Mouse (Mus musculus) intestine, embryonic 15.5 days (tissue): ENCODE data around the gene Thap2. TPM values are rescaled to one million over a fixed set of nuclear protein-coding genes. Genes with fewer than 3 reads are reported as not detected.
A peak's percentile ranks its signal among the peaks of the same experiment; 100 is the strongest.

Source experiments
- ATAC-seq: fragments of 200-750 bp; cut with Nextera tagmentation; 2 replicates; pipeline ENCODE4 v1.8.0; 2017; ENCODE audit warnings: moderate TSS enrichment, moderate library complexity
- H3K27ac ChIP-seq: fragments of 300-500 bp; sonication (generic); 2 replicates; pipeline ENCODE4 v1.5.1; 2015; ENCODE audit warnings: mild to moderate bottlenecking, inconsistent platforms
- H3K27me3 ChIP-seq: fragments of 300-500 bp; sonication (generic); replicated peaks from 2 replicates; pipeline ENCODE4 v1.6.1; 2015; ENCODE audit warnings: inconsistent platforms
- H3K36me3 ChIP-seq: fragments of 300-500 bp; sonication (generic); 2 replicates; pipeline ENCODE4 v1.6.1; 2015; ENCODE audit warnings: inconsistent platforms
- H3K4me1 ChIP-seq: fragments of 300-500 bp; sonication (generic); replicated peaks from 2 replicates; pipeline ENCODE4 v1.6.1; 2015; ENCODE audit warnings: inconsistent platforms
- H3K4me2 ChIP-seq: fragments of 300-500 bp; sonication (generic); replicated peaks from 2 replicates; pipeline ENCODE4 v1.6.1; 2015; ENCODE audit warnings: mild to moderate bottlenecking, inconsistent platforms
- H3K4me3 ChIP-seq: fragments of 300-500 bp; sonication (generic); replicated peaks from 2 replicates; pipeline ENCODE4 v1.5.1; 2015; ENCODE audit warnings: inconsistent platforms
- H3K9ac ChIP-seq: fragments of 300-500 bp; sonication (generic); 2 replicates; pipeline ENCODE4 v1.6.1; 2015; ENCODE audit warnings: inconsistent platforms
- H3K9me3 ChIP-seq: fragments of 300-500 bp; sonication (generic); 2 replicates; pipeline ENCODE4 v1.6.1; 2016; ENCODE audit warnings: inconsistent platforms
- WGBS: fragments of 180-500 bp; shearing (Covaris S2); methylation state at CpG from one replicate; pipeline ENCODE4 v1.1.7; 2015; 5-methylcytosine and 5-hydroxymethylcytosine counted together
- polyA plus RNA-seq: library from polyadenylated mRNA; unstranded; fragments of >200 nt; fragmentation: Nextera tagmentation; extraction: Ambion mirVana; gene quantifications from 2 replicates; pipeline ENCODE4 v1.2.1, GENCODE M21; 2015

The Thap2 gene
- polyA plus RNA-seq, 1 experiment from 2014 or later = 22.2 TPM

DNA sequence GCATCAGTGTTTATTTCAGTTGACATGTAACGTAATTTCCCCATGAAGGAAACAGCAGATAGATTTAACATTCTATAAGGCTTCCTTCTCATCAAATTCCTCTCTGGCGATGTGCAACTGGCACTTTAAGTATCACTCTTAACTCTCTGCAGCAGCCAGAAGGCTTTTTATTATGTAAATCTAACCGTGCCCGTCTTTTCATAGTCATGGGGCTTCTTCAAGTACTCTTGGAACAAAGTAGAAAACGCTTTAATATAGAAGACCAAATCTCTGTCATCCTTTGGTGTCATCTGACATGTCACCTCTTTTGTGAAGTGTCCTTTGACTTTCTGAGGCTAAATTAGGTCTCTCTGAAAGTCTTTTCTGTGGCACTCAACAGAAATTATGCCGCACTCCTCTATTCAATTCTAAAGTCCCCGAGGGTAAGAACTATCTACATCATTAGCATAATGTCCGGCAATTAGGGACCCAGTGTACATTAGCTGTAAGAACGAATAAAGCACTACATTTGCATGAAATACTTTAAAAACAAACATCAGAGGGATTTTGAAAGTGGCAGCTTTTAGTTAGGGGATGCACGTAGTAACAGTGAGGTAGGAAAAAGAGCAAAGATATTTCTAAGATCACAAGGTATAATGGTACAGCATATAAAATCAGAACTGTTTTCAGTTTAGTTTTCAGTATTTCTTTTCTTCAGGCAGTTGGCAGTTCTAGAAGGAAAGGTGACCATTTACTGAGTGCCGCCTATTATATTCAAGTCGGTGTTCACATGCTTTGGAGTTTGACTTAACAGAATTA lies 1.2 kb downstream of the Thap2 start:
- 43% methylated on average over 12 of the region's 12 CpGs for WGBS
- ATAC-seq = no peak
- peak overlapping the region; percentile 36; the same call in 1 of the 2 replicates for H3K9ac ChIP-seq

DNA sequence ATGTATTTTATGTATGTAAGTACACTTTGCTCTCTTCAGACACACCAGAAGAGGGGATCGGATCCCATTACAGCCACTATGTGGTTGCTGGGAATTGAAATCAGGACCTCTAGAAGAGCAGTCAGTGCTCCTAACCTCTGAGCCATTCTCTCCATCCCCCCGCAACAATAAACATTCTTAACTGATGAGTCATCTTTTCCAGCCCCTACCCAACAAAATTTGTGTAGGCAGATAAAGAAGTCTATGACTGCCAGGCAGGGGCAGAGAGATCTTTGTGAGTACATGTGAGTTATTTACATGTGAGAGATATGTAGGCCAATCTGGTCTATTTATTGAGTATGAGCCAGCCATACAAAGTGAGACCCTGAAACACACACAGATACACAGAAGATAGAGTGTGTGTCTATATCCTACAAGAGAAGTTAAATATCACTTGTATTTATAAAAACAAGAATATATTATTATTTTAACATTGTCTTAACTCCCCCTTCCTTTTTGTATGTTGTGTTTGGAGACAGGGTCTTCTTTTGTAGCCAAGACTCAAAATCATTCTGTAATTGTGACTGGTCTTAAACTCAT lies 2.6 kb downstream of the Thap2 start:
- no peaks in the 10 kb centered on the region for H3K9me3 ChIP-seq
- ATAC-seq = no peak
- H3K27me3 ChIP-seq = no peaks in the 10 kb centered on the region
- 64% methylated on average over 2 of the region's 2 CpGs for WGBS
- no peak overlapping the region for H3K4me3 ChIP-seq
- no peak overlapping the region for H3K9ac ChIP-seq
- H3K4me1 ChIP-seq = 0 out of 2 replicates have a peak, but pooled peaks cover 8% of the 10 kb centered on the region
- no peaks in the 10 kb centered on the region for H3K36me3 ChIP-seq
- no peak overlapping the region for H3K4me2 ChIP-seq
- no peak overlapping the region for H3K27ac ChIP-seq

More for the DNA sequence above, 1.2 kb downstream of the Thap2 start:
- no peaks in the 10 kb centered on the region for H3K36me3 ChIP-seq
- H3K4me1 ChIP-seq = 0 out of 2 replicates have a peak, but pooled peaks cover 10% of the 10 kb centered on the region
- H3K4me3 ChIP-seq = peak overlapping the region; percentile 92
- no peaks in the 10 kb centered on the region for H3K9me3 ChIP-seq
- H3K4me2 ChIP-seq = peak overlapping the region; percentile 65
- no peak overlapping the region for H3K27ac ChIP-seq
- no peaks in the 10 kb centered on the region for H3K27me3 ChIP-seq

DNA sequence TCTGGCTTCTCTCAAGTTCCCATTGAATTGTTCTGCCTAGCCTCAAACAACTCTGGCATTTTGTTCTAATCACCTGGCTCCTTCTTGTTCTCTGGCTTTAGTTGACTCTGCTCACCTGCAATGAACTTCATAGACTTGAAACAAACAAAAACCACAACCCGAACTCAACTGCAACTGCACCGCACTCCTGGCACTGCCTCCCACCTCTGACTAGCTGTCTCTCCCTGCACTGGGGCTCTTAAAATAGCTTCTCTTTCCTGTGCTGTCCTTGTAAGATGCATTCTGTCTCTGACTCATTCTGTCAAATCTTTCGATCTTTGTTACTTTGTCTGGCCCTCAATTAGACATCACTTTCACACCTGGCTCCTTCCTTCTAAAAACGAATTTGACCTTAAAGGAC lies 21.1 kb downstream of the Thap2 start:
- peak overlapping the region; percentile 51; the same call in 1 of the 2 replicates for H3K4me3 ChIP-seq
- no peaks in the 10 kb centered on the region for H3K36me3 ChIP-seq
- no peaks in the 10 kb centered on the region for H3K27me3 ChIP-seq
- H3K9ac ChIP-seq = no peak overlapping the region
- H3K27ac ChIP-seq = peak overlapping the region; percentile 94; the same call in 1 of the 2 replicates
- H3K9me3 ChIP-seq = no peaks in the 10 kb centered on the region
- no peaks in the 10 kb centered on the region for H3K4me1 ChIP-seq
- 83% methylated on average over 4 of the region's 4 CpGs for WGBS
- ATAC-seq = no peak
- H3K4me2 ChIP-seq = peak overlapping the region; percentile 70

DNA sequence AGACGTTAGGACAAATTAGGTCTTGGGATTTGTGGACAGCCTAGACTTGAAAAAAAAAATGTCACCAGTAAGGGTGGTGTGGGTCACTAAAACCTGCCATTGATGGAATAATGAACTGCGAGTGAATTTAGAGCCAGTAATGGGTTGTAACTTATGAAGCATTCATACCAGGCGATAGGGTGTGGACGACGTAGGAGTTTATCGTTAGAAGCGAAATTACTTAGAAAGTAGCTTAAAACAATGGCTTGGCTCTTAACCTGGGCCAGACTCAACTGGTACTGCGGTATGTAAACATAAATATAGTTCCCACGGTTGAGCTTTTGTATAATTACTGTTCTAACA lies 21.6 kb downstream of the Thap2 start:
- Histone ChIP-seq H3K4me3 (peak overlapping the region; percentile 51), H3K4me2 (peak overlapping the region; percentile 70), H3K27me3 (no peaks in the 10 kb centered on the region), H3K4me1 (no peaks in the 10 kb centered on the region), H3K36me3 (no peaks in the 10 kb centered on the region), H3K27ac (peak overlapping the region; percentile 94), H3K9me3 (no peaks in the 10 kb centered on the region), H3K9ac (peak overlapping the region; percentile 44; the same call in 1 of the 2 replicates)
- peak; percentile 18 for ATAC-seq
- 6% methylated on average over 9 of the region's 9 CpGs for WGBS

DNA sequence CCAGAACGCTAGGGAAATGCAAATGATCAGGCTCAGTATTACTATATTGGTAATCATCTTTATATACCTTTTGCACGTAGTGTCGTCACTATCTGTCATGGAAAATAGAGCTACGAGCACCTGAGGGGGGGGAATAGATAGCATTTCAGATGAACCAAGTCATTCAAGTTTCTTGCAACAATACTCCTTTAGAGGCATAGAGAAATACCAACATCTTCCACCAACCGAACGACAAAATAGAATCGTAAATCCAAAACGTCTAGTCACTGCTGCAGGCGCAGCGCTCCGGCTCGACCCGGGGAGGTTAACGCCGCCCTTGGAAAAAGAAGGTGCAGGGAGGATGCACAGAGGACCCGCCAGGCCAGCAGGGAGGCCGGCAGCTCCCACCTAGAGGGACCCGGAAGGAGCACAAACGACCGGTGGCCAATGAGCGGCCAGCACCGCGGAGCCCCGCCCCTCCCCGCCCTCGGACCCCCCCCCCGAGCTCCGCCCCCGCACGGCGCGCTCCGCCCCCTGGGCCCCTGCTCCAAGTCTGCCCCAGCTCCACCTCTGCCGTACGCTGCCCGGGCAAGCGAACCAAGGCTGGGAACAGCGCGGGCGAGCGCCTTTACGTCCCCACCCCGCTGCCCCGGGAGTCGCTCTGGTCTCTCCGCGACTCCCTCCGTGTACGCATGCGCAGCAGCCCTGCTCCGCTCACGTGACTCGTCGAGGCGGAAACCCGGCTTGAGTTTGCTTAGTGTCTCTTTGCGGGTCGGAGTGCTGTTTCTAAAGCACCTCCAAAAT lies 22.2 kb downstream of the Thap2 start, which contains the start of gene Tmem19:
Gene Tmem19 (minus strand): TSS at position 662 of the 783 bp plus-strand sequence.
- peak; percentile 99 for ATAC-seq
- Histone ChIP-seq H3K4me3 (peak within 1 kb of the TSS; percentile 51), H3K27ac (peak within 1 kb of the TSS; percentile 94), H3K4me2 (peak within 1 kb of the TSS; percentile 70), H3K9me3 (no peaks in the 10 kb centered on the region), H3K27me3 (no peaks in the 10 kb centered on the region), H3K9ac (peak within 1 kb of the TSS; percentile 44), H3K4me1 (no peaks in the 10 kb centered on the region), H3K36me3 (no peaks in the 10 kb centered on the region)
- WGBS = under 1% methylated on average over 49 of the region's 58 CpGs

DNA sequence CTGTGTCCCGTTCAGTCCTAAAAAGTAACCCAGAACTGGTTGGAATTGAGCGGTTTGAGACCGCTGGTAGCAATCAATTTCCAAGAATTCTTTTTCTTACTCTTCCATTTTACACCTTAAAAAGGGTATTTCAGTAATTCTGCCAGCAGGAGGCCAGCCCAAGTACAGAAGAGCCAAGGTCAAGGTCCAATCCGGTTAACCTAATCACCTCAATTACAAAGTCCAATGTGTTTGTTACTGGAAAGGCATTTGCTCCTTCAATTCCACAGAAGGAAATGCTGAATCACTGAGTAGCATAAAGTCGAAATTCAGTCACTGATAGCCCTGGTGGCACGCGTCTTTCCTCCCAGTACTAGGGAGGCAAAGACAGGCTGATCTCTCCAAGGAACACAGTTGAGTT lies 25.2 kb downstream of the Thap2 start:
- H3K9me3 ChIP-seq = no peaks in the 10 kb centered on the region
- H3K4me2 ChIP-seq = no peak overlapping the region
- WGBS = 81% methylated on average over 7 of the region's 7 CpGs
- no peaks in the 10 kb centered on the region for H3K27me3 ChIP-seq
- H3K4me1 ChIP-seq = no peaks in the 10 kb centered on the region
- H3K9ac ChIP-seq = no peak overlapping the region
- H3K36me3 ChIP-seq = no peaks in the 10 kb centered on the region
- no peak overlapping the region for H3K4me3 ChIP-seq
- no peak for ATAC-seq
- H3K27ac ChIP-seq = no peak overlapping the region

DNA sequence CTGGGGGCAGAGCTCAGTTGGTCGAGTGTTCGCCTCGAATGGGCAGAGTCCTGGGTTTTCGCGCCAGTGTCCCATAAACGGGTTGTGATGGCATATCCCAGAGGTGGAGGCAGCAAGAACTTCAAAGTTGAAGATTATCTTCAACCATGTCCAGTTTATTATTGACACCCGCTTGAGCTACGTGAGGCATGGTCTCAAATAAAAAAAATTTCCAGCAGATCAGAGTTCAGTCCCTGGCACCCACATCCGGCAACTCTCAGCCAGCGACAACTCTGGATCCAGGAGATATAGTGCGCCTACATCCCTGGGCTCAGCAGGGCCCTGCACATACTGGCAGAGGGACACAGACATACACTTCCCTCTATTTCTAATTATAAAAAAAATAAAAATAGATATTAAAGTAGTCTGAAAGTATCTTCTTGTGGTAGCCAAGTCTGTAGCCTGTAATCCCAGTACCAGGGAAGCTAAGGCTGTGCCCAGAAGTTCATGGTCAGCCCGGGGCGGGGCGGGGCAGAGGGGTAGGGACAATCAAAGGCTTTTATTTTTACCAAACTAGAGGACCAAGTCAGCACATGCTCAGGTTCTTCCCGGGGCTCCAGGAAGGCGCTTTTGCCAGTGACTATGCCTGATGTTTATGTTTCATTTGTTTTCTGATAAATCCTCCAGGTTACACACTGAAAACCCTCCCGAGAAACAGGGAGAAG lies 25.9 kb downstream of the Thap2 start:
- H3K4me3 ChIP-seq = no peak overlapping the region
- no peak overlapping the region for H3K27ac ChIP-seq
- no peak for ATAC-seq
- H3K4me2 ChIP-seq = no peak overlapping the region
- H3K27me3 ChIP-seq = no peaks in the 10 kb centered on the region
- H3K36me3 ChIP-seq = no peaks in the 10 kb centered on the region
- 91% methylated on average over 17 of the region's 17 CpGs for WGBS
- H3K9me3 ChIP-seq = no peaks in the 10 kb centered on the region
- no peaks in the 10 kb centered on the region for H3K4me1 ChIP-seq
- no peak overlapping the region for H3K9ac ChIP-seq

DNA sequence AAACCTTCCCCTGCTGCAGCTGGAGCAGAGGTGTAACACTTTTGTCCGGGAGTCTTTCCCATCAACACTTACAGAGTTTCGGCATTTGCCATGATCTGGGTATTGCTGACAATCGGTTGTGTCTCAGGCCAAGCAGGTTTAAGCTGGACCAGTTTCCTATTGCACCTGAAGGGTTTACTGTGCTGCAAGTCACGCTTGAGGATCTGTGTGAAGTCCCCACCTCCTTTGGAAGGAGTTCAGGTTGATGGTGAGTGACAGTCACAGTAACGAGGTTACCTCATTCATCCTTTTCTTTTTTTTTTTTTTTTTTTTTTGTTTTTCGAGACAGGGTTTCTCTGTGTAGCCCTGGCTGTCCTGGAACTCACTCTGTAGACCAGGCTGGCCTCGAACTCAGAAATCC lies 28.1 kb downstream of the Thap2 start:
- Histone ChIP-seq H3K9me3 (no peaks in the 10 kb centered on the region), H3K27me3 (no peaks in the 10 kb centered on the region), H3K4me1 (no peaks in the 10 kb centered on the region), H3K27ac (no peak overlapping the region), H3K4me3 (no peak overlapping the region), H3K9ac (no peak overlapping the region), H3K36me3 (no peaks in the 10 kb centered on the region), H3K4me2 (no peak overlapping the region)
- WGBS = 88% methylated on average over 6 of the region's 7 CpGs
- ATAC-seq = no peak

DNA sequence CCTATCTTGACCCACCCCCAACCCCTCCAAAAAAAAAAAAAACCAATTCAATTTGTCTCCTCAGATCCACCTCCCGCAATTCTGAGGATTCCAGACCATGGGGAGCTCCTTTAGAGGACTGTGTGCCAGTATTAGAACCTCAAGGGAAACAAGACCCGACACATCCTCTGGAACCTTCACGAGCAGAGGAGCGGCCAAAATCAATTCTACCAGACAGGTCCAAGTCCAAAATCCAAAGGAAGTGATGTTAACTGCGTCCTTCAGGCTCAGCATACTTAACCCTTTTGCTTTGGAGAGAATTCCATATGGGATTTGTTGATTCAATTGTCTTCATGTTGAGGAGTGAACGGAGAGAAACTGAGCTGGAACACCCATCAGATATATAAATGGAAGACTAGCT lies 29.2 kb downstream of the Thap2 start:
- WGBS = 89% methylated on average over 6 of the region's 6 CpGs

DNA sequence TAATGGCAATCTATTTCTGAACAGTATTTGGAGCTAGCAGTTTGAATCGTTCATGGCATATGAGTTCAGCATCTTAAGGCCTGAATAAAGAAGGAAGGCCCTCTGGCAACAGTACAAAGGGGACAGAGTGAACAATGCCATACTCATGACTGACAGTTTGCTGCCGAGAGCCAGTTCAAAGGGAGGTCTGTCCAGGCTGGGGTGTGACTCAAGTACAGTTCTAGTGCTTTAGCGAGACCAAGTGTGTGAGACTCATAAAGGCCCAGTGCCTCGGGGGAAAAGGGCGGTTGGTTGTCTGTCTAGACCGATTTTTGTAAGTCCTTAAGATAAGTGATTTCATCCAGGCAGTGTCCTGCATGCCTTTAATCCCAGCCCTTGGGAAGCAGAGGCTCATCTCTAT lies 29.7 kb downstream of the Thap2 start:
- H3K9ac ChIP-seq = no peak overlapping the region
- no peaks in the 10 kb centered on the region for H3K9me3 ChIP-seq
- no peak overlapping the region for H3K4me2 ChIP-seq
- H3K27me3 ChIP-seq = no peaks in the 10 kb centered on the region
- no peaks in the 10 kb centered on the region for H3K36me3 ChIP-seq
- no peak overlapping the region for H3K4me3 ChIP-seq
- ATAC-seq = no peak
- 89% methylated on average over 6 of the region's 6 CpGs for WGBS
- H3K4me1 ChIP-seq = no peaks in the 10 kb centered on the region
- no peak overlapping the region for H3K27ac ChIP-seq

More for the DNA sequence above, 29.2 kb downstream of the Thap2 start:
- no peak overlapping the region for H3K9ac ChIP-seq
- no peak overlapping the region for H3K27ac ChIP-seq
- H3K4me1 ChIP-seq = no peaks in the 10 kb centered on the region
- H3K4me2 ChIP-seq = no peak overlapping the region
- no peaks in the 10 kb centered on the region for H3K27me3 ChIP-seq
- H3K4me3 ChIP-seq = no peak overlapping the region
- ATAC-seq = no peak
- H3K9me3 ChIP-seq = no peaks in the 10 kb centered on the region
- no peaks in the 10 kb centered on the region for H3K36me3 ChIP-seq

DNA sequence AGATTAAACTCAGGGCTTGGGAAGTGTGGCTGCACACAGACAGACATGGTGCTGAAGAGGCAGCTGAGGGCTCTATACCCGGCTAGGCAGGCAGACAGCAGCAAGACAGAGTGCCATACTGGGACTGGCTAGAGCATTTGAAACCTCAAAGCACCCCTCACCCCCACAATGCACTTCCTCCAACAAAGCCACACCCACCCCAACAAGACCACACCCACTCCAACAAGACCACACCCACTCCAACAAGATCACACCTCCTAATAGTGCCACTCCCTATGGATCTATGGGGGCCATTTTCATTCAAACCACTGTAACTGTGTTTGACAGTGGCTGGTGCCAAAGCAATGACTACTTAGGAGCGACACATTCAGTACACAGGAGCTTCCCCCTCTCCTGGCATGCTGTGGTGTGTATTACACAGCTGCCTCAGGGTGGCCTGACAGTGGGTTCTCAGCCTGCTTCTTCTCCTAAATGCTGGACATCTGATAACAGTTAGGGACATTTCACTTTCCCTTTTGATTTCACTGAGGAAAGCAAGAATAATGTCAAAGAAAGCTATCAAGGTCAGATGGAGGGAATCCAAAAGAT lies 33.3 kb downstream of the Thap2 start:
- peak; percentile 24; the same call in 1 of the 2 replicates for ATAC-seq
- no peak overlapping the region for H3K4me2 ChIP-seq
- H3K4me3 ChIP-seq = no peak overlapping the region
- 86% methylated on average over 2 of the region's 2 CpGs for WGBS
- H3K9ac ChIP-seq = no peak overlapping the region
- H3K27ac ChIP-seq = no peak overlapping the region
- H3K4me1 ChIP-seq = no peaks in the 10 kb centered on the region
- H3K9me3 ChIP-seq = no peaks in the 10 kb centered on the region
- H3K27me3 ChIP-seq = no peaks in the 10 kb centered on the region
- H3K36me3 ChIP-seq = no peaks in the 10 kb centered on the region
